Mouse (Mus musculus) ES-E14 (cell line): ENCODE data around the gene Rab8b.

Experiments
- CHD2 ChIP-seq: IDR thresholded peaks from 2 replicates; pipeline ENCODE4 v1.6.1; 2014; ENCODE audit warnings: mild to moderate bottlenecking, low read depth, low read length, inconsistent platforms
- HCFC1 ChIP-seq: IDR thresholded peaks from 2 replicates; pipeline ENCODE4 v1.6.1; 2012; ENCODE audit warnings: low read length, inconsistent platforms, borderline replicate concordance; ENCODE audit not compliant: insufficient read depth
- MAFK ChIP-seq: IDR thresholded peaks from 2 replicates; pipeline ENCODE4 v1.6.1; 2014; ENCODE audit warnings: mild to moderate bottlenecking, low read depth, low read length, inconsistent platforms; ENCODE audit not compliant: insufficient read depth
- ZC3H11A ChIP-seq: IDR thresholded peaks from 2 replicates; pipeline ENCODE4 v1.6.1; 2012; ENCODE audit warnings: low read depth, mild to moderate bottlenecking, inconsistent platforms, low read length, borderline replicate concordance
- ZNF384 ChIP-seq: IDR thresholded peaks from 2 replicates; pipeline ENCODE4 v1.6.1; 2012; ENCODE audit warnings: low read depth, low read length, inconsistent platforms

DNA sequence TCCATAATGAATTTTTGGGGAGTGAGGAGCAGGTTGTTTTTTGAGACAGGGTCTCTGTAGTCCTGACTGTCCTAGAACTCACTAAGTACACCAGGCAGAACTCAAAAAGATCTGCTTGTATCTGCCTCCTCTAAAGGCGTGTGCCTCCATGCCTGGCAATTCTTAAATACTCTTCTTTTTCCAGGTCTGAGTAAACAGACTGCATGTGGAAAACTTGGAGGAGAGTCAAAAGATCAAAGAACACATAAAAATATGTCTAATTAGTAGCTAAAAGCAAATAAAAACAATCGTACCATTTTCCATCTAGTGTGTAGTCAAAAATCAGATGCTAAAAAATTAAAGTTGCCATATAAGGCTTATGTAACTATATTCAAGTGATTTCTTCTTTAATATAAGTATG is 33.4 kb upstream of the Rab8b start:
- no peak for TF ChIP-seq CHD2
- no peak for TF ChIP-seq ZC3H11A
- no peak for TF ChIP-seq ZNF384
- TF ChIP-seq HCFC1 = no peak
- no peak for TF ChIP-seq MAFK
